Mouse (Mus musculus) layer of hippocampus, adult 9-10 months (tissue): ENCODE results near the gene Tmem121.
"Not testable (repeated sequence)": the region's sequence is repeated elsewhere in the genome, so short reads cannot be mapped to it uniquely, and the experiment has no call there.

Source experiments
- DNase-seq: peaks from one replicate; pipeline ENCODE4 v3.0.0; 2022; ENCODE audit warnings: low spot score

Gene Tmem121

GRCm38 (mm10) chr12:113221289-113221688 lies 35.6 kb downstream of the Tmem121 start:
- no peak for DNase-seq

- DNase-seq: peak; percentile 91
Measured at GRCm38 (mm10) chr12:113222121-113222636, 36.4 kb downstream of the Tmem121 start.

- DNase-seq: no peak
Measured at GRCm38 (mm10) chr12:113222748-113223147, 37.0 kb downstream of the Tmem121 start.

- no peak for DNase-seq
Measured at GRCm38 (mm10) chr12:113224206-113224605, 38.5 kb downstream of the Tmem121 start.

GRCm38 (mm10) chr12:113224687-113225091 lies 39.0 kb downstream of the Tmem121 start:
- DNase-seq: no peak

GRCm38 (mm10) chr12:113227970-113228593 lies 42.4 kb downstream of the Tmem121 start:
- no peak for DNase-seq

- no peak for DNase-seq
Measured at GRCm38 (mm10) chr12:113230741-113231140, 45.0 kb downstream of the Tmem121 start.

- DNase-seq: not testable (repeated sequence)
Measured at GRCm38 (mm10) chr12:113231551-113232263, 46.0 kb downstream of the Tmem121 start.

- DNase-seq: not testable (repeated sequence)
Measured at GRCm38 (mm10) chr12:113232264-113232750, 46.6 kb downstream of the Tmem121 start.
